Mouse (Mus musculus) stomach, embryonic 14.5 days (tissue): ENCODE data around the gene Cylc1. TPM values are rescaled to one million over a fixed set of nuclear protein-coding genes. Genes with fewer than 3 reads are reported as not detected.

Source experiments
- ATAC-seq: fragments of 200-750 bp; cut with Nextera tagmentation; 2 replicates; pipeline ENCODE4 v1.8.0; 2017; ENCODE audit warnings: low read depth, moderate TSS enrichment; ENCODE audit not compliant: insufficient number of reproducible peaks, insufficient read depth, low FRiP score
- H3K27ac ChIP-seq: fragments of 300-500 bp; sonication (generic); 2 replicates; pipeline ENCODE4 v1.5.1; 2014; ENCODE audit warnings: mild to moderate bottlenecking, low read length, moderate library complexity, mixed read lengths
- H3K27me3 ChIP-seq: fragments of 300-500 bp; sonication (generic); 2 replicates; pipeline ENCODE4 v1.6.1; 2014; ENCODE audit warnings: low read length, control low read depth, mixed read lengths; ENCODE audit not compliant: control insufficient read depth, insufficient read depth
- H3K36me3 ChIP-seq: fragments of 300-500 bp; sonication (generic); 2 replicates; pipeline ENCODE4 v1.6.1; 2014; ENCODE audit warnings: mild to moderate bottlenecking, control low read depth, low read length, moderate library complexity, mixed read lengths; ENCODE audit not compliant: control insufficient read depth, insufficient read depth
- H3K4me1 ChIP-seq: fragments of 300-500 bp; sonication (generic); 2 replicates; pipeline ENCODE4 v1.6.1; 2014; ENCODE audit warnings: low read length, control low read depth, mixed read lengths; ENCODE audit not compliant: control insufficient read depth, insufficient read depth
- H3K4me2 ChIP-seq: fragments of 300-500 bp; sonication (generic); replicated peaks from 2 replicates; pipeline ENCODE4 v1.6.1; 2014; ENCODE audit warnings: low read depth, low read length, control low read depth
- H3K4me3 ChIP-seq: fragments of 300-500 bp; sonication (generic); 2 replicates; pipeline ENCODE4 v1.5.1; 2014; ENCODE audit warnings: low read depth, low read length, control low read depth
- H3K9ac ChIP-seq: fragments of 300-500 bp; sonication (generic); replicated peaks from 2 replicates; pipeline ENCODE4 v1.6.1; 2014; ENCODE audit warnings: low read depth, mild to moderate bottlenecking, control low read depth, low read length, moderate library complexity, mixed read lengths
- H3K9me3 ChIP-seq: fragments of 300-500 bp; sonication (generic); 2 replicates; pipeline ENCODE4 v1.6.1; 2016; ENCODE audit warnings: low read depth, low read length, control low read depth; ENCODE audit not compliant: control insufficient read depth
- WGBS: fragments of 180-500 bp; shearing (Covaris S2); extraction: QIAGEN DNeasy Blood & Tissue Kit; methylation state at CpG from one replicate; pipeline ENCODE4 v1.1.7; 2014; 5-methylcytosine and 5-hydroxymethylcytosine counted together
- polyA plus RNA-seq: library from polyadenylated mRNA; unstranded; fragments of >200 nt; fragmentation: Nextera tagmentation; extraction: Ambion mirVana; gene quantifications from 2 replicates; pipeline ENCODE4 v1.2.1, GENCODE M21; 2014

Gene Cylc1
- polyA plus RNA-seq, result not detected in 2 replicates

- H3K9ac ChIP-seq, result no peak within 1 kb of the TSS
- H3K27ac ChIP-seq, result no peak within 1 kb of the TSS
- no peaks in the 10 kb centered on the region for H3K9me3 ChIP-seq
- ATAC-seq, result no peak
- H3K27me3 ChIP-seq, result no peaks in the 10 kb centered on the region
- H3K4me3 ChIP-seq, result no peak within 1 kb of the TSS
- no peak within 1 kb of the TSS for H3K4me2 ChIP-seq
- H3K4me1 ChIP-seq, result no peaks in the 10 kb centered on the region
- no peaks in the 10 kb centered on the region for H3K36me3 ChIP-seq
Measured at GRCm38 (mm10) chrX:111110118-111110517, at the start of gene Cylc1. TSS of gene Cylc1 (plus strand) at chrX:111110418.

- H3K36me3 ChIP-seq, result no peaks in the 10 kb centered on the region
- no peak overlapping the region for H3K4me2 ChIP-seq
- H3K27me3 ChIP-seq, result no peaks in the 10 kb centered on the region
- no peak for ATAC-seq
- 78% methylated on average over 8 of the region's 8 CpGs for WGBS
- H3K27ac ChIP-seq, result no peak overlapping the region
- no peaks in the 10 kb centered on the region for H3K4me1 ChIP-seq
- no peaks in the 10 kb centered on the region for H3K9me3 ChIP-seq
- H3K4me3 ChIP-seq, result no peak overlapping the region
- no peak overlapping the region for H3K9ac ChIP-seq
Measured at GRCm38 (mm10) chrX:111078680-111079079, 31.5 kb upstream of the Cylc1 start.

GRCm38 (mm10) chrX:111168040-111168439 lies 57.8 kb downstream of the Cylc1 start, which contains the start of gene Gm10112:
TSS of gene Gm10112 (plus strand) at chrX:111168340.
- H3K4me1 ChIP-seq, result no peaks in the 10 kb centered on the region
- ATAC-seq, result no peak
- no peak within 1 kb of the TSS for H3K4me3 ChIP-seq
- H3K27me3 ChIP-seq, result no peaks in the 10 kb centered on the region
- H3K9ac ChIP-seq, result no peak within 1 kb of the TSS
- WGBS, result 82% methylated on average over 3 of the region's 3 CpGs
- no peak within 1 kb of the TSS for H3K4me2 ChIP-seq
- H3K9me3 ChIP-seq, result no peaks in the 10 kb centered on the region
- H3K27ac ChIP-seq, result no peak within 1 kb of the TSS
- H3K36me3 ChIP-seq, result no peaks in the 10 kb centered on the region

Other genes with a start within 250 kb of the Cylc1 start
- not detected in 2 replicates for gene Gm10112, start 57.9 kb downstream of the Cylc1 start, polyA plus RNA-seq